In the genomic region with DNA sequence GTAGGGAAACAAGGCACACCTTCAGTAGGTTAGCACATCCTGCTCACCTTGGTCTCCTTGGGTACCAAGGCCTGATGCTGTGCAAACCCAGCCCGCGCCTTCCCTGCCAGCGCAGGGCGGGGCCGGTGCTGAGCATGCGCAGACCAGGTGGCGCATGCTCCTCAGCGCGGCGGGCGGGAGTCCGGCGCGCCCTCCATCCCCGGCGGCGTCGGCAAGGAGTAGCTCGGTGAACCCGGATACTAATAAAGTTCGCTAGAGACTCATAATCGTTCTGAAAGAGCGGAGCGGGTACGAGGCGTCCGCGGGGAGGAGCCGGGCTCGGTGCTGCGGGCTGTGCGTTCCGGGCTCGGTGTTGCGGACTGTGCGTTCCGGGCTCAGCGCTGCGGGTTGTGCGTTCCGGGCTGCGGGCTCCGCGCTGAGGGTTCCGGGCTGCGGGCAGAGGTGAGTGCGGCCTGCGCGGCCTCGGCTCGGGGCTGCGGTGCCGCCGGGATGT, we compare ENCODE assay signal across 1 mouse cellular context.
TF ChIP-seq lines count a peak whose summit lies in the region.

Rab23 (plus strand) TSS at position 155 of the 493 bp plus-strand sequence.

TF ChIP-seq in MEL, 35 proteins besides CTCF, POLR2A, EP300 and RAD21 (continued from another document):
- TF ChIP-seq E2F4 (IDR thresholded peaks at IDR 0.05; ENCODE audit: borderline replicate concordance, low read depth, low read length) = no peak
